Mouse (Mus musculus) bone marrow macrophage, adult 2 months (primary cell): Measurements from ENCODE around the gene Gm20388.

Experiments used
- CTCF ChIP-seq: IDR thresholded peaks from 2 replicates; pipeline ENCODE4 v1.5.1; 2012; ENCODE audit warnings: low read depth, mild to moderate bottlenecking, low read length, moderate library complexity
- POLR2A ChIP-seq: IDR thresholded peaks from 2 replicates; pipeline ENCODE4 v1.6.1; 2012; ENCODE audit warnings: mild to moderate bottlenecking, low read depth, low read length, borderline replicate concordance

GRCm38 (mm10) chr8:121088871-121089630, 1178.4 kb downstream of the Gm20388 start:
- TF ChIP-seq CTCF (no peak), POLR2A (no peak)
